Mouse (Mus musculus) thymus, adult 2 months (tissue): Measurements from ENCODE around the gene Lhx3.

ENCODE experiments used
- CTCF ChIP-seq: fragments of 200-500 bp; IDR thresholded peaks from 2 replicates; pipeline ENCODE4 v1.5.1; 2012; ENCODE audit warnings: mild to moderate bottlenecking, control low read depth, low read length, moderate library complexity, borderline replicate concordance; ENCODE audit not compliant: control insufficient read depth, poor library complexity, insufficient read depth; ENCODE audit errors: extremely low read depth
- POLR2A ChIP-seq: fragments of 200-500 bp; IDR thresholded peaks from 2 replicates; pipeline ENCODE4 v1.6.1; 2012; ENCODE audit warnings: mild to moderate bottlenecking, low read length, control low read depth, moderate library complexity; ENCODE audit not compliant: control insufficient read depth, poor library complexity, insufficient read depth; ENCODE audit errors: extremely low read depth

- no peak for TF ChIP-seq POLR2A
- no peak for TF ChIP-seq CTCF
Measured at GRCm38 (mm10) chr2:26205126-26205525, 3.0 kb downstream of the Lhx3 start.
